Mouse (Mus musculus) adipocyte (in vitro differentiated cells): ENCODE results near the gene Nhp2.
A peak's percentile ranks its signal among the peaks of the same experiment; 100 is the strongest.
"Not testable (repeated sequence)": the region's sequence is repeated elsewhere in the genome, so short reads cannot be mapped to it uniquely, and the experiment has no call there.

ENCODE experiments used
- DNase-seq: peaks from one replicate; pipeline ENCODE4 v3.0.0-alpha.2; 2016; ENCODE audit warnings: low spot score

Gene Nhp2

DNA sequence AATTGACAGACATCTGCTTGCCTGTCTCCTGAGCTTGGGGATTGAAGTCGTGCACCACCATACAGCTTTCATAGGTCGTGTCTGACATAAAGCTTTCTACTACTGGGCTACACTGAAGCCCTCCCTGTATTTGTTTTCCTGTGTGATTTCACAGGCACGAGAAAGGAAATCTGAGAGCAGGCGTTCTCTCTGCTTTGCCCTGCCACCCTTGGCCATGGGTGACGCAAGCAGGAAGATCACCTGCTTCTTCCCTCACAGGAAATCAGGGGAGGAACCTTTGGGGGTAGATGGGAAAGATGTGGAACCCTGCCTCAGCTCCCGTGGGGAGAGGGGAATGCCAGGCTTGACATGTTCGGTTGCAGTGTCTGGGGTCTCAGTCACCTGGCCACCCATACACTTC lies 38.8 kb downstream of the Nhp2 start:
- no peak for DNase-seq

- peak; percentile 67 for DNase-seq
Measured at GRCm38 (mm10) chr11:51658705-51659104, 39.2 kb downstream of the Nhp2 start.

DNA sequence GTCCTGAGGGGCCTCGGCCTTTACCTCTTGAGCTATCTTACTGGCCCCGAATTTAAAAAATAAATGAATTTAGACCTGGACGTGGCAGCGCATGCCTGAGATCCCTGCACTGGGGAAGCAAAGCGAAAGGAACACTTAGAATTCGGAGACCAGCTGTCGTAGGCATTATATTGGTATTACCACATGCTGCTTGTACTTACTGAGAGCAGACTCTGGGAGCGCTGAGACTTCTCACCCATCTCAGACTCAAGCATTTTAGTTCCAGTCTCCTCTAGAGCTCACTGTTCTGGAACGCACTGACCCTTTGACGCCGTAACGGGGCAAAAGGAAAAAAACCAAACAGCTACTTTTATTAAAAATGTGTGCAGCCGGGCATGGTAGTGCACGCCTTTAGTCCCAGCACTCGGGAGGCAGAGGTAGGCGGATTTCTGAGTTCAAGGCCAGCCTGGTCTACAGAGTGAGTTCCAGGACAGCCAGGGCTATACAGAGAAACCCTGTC lies 42.4 kb downstream of the Nhp2 start:
- no peak for DNase-seq

DNA sequence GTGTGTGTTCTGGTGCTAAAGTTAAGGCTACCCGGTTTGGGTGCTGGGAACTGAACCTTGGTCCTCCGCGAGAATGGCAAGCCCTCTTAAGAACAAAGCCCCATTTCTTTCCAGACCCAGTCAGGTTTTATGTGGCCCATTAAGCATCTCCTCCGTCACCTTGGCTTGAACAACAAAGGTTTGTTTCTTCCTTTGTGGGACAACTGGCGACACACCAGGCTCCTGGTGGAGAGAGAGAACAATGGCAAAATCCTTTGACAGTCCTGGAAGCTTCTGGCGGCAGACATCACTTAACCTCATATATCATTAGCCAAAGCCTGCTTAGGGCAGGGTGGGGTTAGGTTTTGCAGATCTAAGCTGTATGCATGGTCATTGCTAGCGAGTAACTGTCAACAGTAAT lies 43.1 kb downstream of the Nhp2 start:
- no peak for DNase-seq

DNA sequence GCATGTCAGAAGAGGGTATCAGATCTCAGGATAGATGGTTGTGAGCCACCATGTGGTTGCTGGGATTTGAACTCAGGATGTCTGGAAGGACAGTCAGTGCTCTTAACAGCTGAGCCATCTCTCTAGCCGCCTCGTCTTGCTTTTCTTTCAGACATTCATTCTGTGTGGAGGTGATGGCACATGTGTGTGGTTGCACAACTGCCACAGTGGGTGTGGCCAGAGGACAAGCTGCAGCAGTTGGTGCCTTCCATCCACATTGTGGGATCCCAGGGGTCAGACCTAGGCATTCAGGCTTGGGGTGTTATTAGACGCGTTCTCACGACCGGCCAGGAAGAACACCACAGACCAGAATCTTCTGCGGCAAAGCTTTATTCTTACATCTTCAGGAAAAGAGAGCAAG lies 45.2 kb downstream of the Nhp2 start:
- not testable (repeated sequence) for DNase-seq

DNA sequence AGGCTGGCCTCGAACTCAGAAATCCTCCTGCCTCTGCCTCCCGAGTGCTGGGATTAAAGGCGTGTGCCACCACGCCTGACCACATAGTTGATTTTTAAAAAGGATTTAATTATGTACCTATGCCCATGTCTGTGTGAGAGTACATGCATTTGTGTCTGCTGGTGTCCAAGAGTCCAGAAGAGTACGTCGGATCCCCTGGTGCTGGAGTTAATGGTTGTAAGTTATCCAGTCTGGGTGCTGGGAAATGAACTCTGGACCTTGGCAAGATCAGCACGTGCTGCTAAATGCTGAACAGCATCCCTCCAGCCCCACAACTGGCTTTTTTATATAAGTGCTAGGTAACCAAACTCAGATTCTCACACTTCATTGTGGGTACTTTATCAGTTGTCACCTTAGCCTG lies 51.3 kb downstream of the Nhp2 start:
- DNase-seq: no peak

DNA sequence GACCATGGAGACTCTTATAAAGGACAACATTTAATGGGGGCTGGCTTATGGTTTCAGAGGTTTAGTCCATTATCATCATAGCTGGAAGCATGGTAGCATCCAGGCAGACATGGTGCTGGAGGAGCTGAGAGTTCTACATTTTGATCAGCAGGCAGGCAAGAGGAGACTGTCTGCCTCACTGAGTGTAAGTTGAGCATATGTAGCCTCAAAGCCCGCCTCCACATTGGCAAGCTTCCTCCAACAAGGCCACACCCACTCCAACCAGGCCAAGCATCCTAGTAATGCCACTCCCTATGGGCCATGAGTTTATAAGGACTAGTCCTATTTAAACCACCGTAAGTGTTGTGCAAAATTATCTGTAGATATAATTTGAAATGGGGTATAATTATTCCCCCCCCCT lies 51.8 kb downstream of the Nhp2 start:
- no peak for DNase-seq

- DNase-seq: no peak
Measured at GRCm38 (mm10) chr11:51673291-51673690, 53.8 kb downstream of the Nhp2 start.
